Mouse (Mus musculus): ENCODE data around the gene C1qtnf5. TPM values are rescaled to one million over a fixed set of nuclear protein-coding genes. Genes with fewer than 3 reads are reported as not detected.
A peak's percentile ranks its signal among the peaks of the same experiment; 100 is the strongest.

C1qtnf5 gene
- polyA plus RNA-seq, 1 experiment from 2014 or later: 5.4 TPM

DNA sequence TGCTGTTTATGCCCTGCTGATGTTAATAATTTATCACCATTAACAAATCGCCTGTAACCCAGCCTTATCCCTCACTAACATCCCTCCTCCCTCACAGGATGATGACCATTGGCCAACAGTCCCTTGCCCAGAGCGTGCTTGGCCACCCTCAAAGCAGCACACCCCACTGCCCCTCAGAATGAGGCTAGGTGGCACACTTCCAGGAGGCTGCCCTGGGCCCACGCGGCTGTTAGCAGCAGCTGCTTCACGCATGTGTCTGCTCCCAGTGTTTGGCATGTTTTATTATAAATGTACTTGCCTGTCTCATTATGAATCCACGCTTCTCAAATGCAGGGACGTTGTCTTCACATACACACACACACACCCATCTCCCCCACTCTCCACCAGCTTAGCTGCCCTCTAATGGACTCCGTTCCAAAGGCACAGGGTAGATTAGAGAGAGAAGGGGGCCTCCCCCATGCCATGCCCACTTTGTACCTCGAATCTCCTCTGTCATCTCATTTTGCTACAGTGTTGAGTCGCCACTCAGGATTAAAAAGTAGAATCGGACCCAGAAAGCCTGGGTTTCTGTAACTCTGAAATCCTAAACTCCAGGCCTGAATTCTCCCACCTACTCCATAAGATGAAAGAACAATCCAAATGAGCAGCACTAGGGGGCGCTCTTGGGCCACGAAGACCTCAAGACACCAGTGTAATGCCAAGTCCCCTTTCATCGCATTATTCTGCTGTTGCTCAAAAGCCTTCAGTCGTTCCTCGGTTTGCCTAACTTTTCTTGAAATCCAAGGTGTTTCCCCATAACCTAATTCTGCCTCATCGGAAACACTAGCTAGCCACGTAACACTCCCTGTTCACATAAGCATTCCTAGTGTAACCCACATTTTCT is 18.7 kb downstream of the C1qtnf5 start:
- Histone ChIP-seq H3K27ac (ENCODE audit: low read depth, low read length) (no peak overlapping the region; the same call in 1 of the 2 replicates), H3K9me3 (ENCODE audit: control insufficient read depth) (no peaks in the 10 kb centered on the region), H3K4me3 (ENCODE audit: low read depth, low read length) (no peak overlapping the region), H3K27me3 (replicated peaks; ENCODE audit: control insufficient read depth, insufficient read depth, low read length) (0 out of 2 replicates have a peak, but pooled peaks cover 6% of the 10 kb centered on the region), H3K9ac (ENCODE audit: low read depth, low read length) (no peak overlapping the region), H3K36me3 (ENCODE audit: control insufficient read depth, insufficient read depth) (no peaks in the 10 kb centered on the region), H3K4me2 (replicated peaks; ENCODE audit: low read depth) (peak overlapping the region; percentile 35), H3K4me1 (replicated peaks; ENCODE audit: control insufficient read depth, insufficient read depth, low read length) (0 out of 2 replicates have a peak, but pooled peaks cover 4% of the 10 kb centered on the region)
- peak; percentile 94 for TF ChIP-seq CTCF (IDR thresholded peaks at IDR 0.05; ENCODE audit: low read depth)
- ATAC-seq: no peak
- WGBS: 27% methylated on average over 18 of the region's 18 CpGs

DNA sequence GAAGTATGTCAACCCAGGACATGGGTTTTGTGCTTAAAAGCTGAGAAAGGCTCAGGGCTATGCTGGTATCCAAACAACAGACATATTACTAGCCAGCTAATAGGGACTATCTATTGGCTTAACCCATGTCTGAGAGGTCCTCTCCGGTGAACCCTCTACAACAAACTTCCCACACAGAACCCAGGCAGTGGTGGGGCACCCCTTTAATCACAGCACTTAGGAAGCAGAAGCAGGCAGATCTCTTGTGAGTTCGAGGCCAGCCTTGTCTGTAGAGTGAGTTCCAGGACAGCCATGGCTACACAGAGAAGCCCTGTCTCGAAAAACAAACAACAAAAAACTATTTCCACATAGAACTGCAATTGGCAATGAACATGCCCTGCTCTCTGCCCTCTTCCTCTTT is 19.7 kb downstream of the C1qtnf5 start:
- Histone ChIP-seq H3K27ac (ENCODE audit: low read depth, low read length) (no peak overlapping the region), H3K27me3 (replicated peaks; ENCODE audit: control insufficient read depth, insufficient read depth, low read length) (peaks cover 6% of the 10 kb centered on the region; the same call in 1 of the 2 replicates), H3K9me3 (ENCODE audit: control insufficient read depth) (no peaks in the 10 kb centered on the region), H3K9ac (ENCODE audit: low read depth, low read length) (no peak overlapping the region), H3K4me3 (ENCODE audit: low read depth, low read length) (no peak overlapping the region), H3K4me2 (replicated peaks; ENCODE audit: low read depth) (no peak overlapping the region), H3K36me3 (ENCODE audit: control insufficient read depth, insufficient read depth) (no peaks in the 10 kb centered on the region), H3K4me1 (replicated peaks; ENCODE audit: control insufficient read depth, insufficient read depth, low read length) (0 out of 2 replicates have a peak, but pooled peaks cover 4% of the 10 kb centered on the region)
- no peak for ATAC-seq
- 83% methylated on average over 3 of the region's 3 CpGs for WGBS
- no peak for TF ChIP-seq CTCF (IDR thresholded peaks at IDR 0.05; ENCODE audit: low read depth)

DNA sequence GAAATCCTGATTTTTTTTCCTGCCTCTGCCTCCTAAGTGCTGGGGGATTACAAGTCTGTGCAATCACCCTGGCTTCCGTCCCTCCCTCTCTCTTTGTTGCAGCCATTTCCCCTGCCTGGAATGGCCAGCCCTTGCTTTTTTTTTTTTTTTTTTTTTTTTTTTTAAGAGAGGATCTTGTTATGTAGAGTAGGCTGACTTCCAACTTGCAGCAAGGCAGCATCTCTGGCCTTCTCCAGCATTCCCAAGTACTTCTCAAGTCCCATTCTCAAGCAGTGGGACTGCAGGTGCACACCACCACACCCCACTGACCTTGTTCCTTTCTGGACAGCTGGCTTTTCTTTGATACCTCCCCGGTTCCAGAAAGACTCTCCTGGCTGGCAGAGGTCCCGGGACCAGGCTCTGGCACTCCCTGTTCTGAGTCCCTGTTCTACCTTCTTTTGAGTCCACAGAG is 20.3 kb downstream of the C1qtnf5 start:
- H3K4me3 ChIP-seq (ENCODE audit: low read depth, low read length): no peak overlapping the region
- 0 out of 2 replicates have a peak, but pooled peaks cover 4% of the 10 kb centered on the region for H3K4me1 ChIP-seq (replicated peaks; ENCODE audit: control insufficient read depth, insufficient read depth, low read length)
- TF ChIP-seq CTCF (IDR thresholded peaks at IDR 0.05; ENCODE audit: low read depth): no peak
- H3K9me3 ChIP-seq (ENCODE audit: control insufficient read depth): no peaks in the 10 kb centered on the region
- H3K27me3 ChIP-seq (replicated peaks; ENCODE audit: control insufficient read depth, insufficient read depth, low read length): peaks cover 8% of the 10 kb centered on the region; the same call in 1 of the 2 replicates
- no peak overlapping the region for H3K27ac ChIP-seq (ENCODE audit: low read depth, low read length)
- WGBS: 60% methylated on average over 3 of the region's 3 CpGs
- no peak overlapping the region for H3K4me2 ChIP-seq (replicated peaks; ENCODE audit: low read depth)
- no peak overlapping the region for H3K9ac ChIP-seq (ENCODE audit: low read depth, low read length)
- no peak for ATAC-seq
- no peaks in the 10 kb centered on the region for H3K36me3 ChIP-seq (ENCODE audit: control insufficient read depth, insufficient read depth)

DNA sequence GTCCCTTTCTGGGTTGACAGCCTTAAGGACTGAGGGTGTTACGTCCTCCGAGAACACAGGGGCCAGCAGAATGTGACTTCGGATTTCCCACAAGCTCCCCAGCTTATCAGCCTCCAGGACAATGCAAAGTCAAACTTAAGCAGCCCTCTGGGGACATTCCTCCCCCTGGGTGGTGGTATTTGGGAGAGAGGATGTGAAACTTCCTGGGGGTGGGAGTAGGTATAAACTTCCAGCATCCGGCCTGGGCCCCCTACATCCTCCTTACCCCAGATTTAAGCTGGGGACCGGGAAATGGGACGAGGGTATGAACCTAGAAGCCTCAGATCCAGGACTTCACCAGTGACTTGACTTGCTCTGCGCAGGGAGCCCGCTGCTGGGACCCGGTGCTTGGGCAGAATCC is 22.6 kb downstream of the C1qtnf5 start:
- WGBS: 10% methylated on average over 9 of the region's 9 CpGs
- no peaks in the 10 kb centered on the region for H3K9me3 ChIP-seq (ENCODE audit: control insufficient read depth)
- no peak for TF ChIP-seq CTCF (IDR thresholded peaks at IDR 0.05; ENCODE audit: low read depth)
- H3K4me1 ChIP-seq (replicated peaks; ENCODE audit: control insufficient read depth, insufficient read depth, low read length): 0 out of 2 replicates have a peak, but pooled peaks cover 4% of the 10 kb centered on the region
- H3K27ac ChIP-seq (ENCODE audit: low read depth, low read length): peak overlapping the region; percentile 66
- H3K9ac ChIP-seq (ENCODE audit: low read depth, low read length): peak overlapping the region; percentile 23
- peak; percentile 3; the same call in 1 of the 2 replicates for ATAC-seq
- H3K4me2 ChIP-seq (replicated peaks; ENCODE audit: low read depth): peak overlapping the region; percentile 62
- H3K36me3 ChIP-seq (ENCODE audit: control insufficient read depth, insufficient read depth): no peaks in the 10 kb centered on the region
- peak overlapping the region; percentile 39 for H3K4me3 ChIP-seq (ENCODE audit: low read depth, low read length)
- peaks cover 20% of the 10 kb centered on the region for H3K27me3 ChIP-seq (replicated peaks; ENCODE audit: control insufficient read depth, insufficient read depth, low read length)

DNA sequence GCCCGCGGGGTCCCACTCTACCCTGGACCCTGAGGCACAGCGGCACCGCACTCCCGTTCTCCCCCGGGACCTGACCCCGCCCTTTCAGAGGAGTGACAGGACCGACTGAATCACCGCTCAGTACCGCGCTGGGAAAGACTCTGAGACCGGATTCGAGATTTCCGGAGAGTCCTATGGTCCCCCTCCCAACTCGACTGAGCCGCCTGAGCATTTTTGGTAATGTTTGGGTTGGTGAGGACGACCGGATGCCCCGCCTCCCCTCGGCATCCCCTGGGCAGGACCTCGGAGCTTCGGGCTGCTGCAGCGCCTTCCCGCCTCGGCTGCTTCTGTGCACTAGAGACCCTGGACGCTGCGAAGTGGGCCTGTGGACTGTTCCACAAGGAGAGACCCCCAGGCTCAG is 23.0 kb downstream of the C1qtnf5 start:
- peak overlapping the region; percentile 66 for H3K27ac ChIP-seq (ENCODE audit: low read depth, low read length)
- TF ChIP-seq CTCF (IDR thresholded peaks at IDR 0.05; ENCODE audit: low read depth): 0 out of 2 replicates have a peak, but pooled peaks have one; percentile 1
- ATAC-seq: peak; percentile 53
- H3K27me3 ChIP-seq (replicated peaks; ENCODE audit: control insufficient read depth, insufficient read depth, low read length): peaks cover 22% of the 10 kb centered on the region
- peak overlapping the region; percentile 62 for H3K4me2 ChIP-seq (replicated peaks; ENCODE audit: low read depth)
- no peaks in the 10 kb centered on the region for H3K9me3 ChIP-seq (ENCODE audit: control insufficient read depth)
- H3K4me3 ChIP-seq (ENCODE audit: low read depth, low read length): peak overlapping the region; percentile 39
- peak overlapping the region; percentile 23 for H3K9ac ChIP-seq (ENCODE audit: low read depth, low read length)
- no peaks in the 10 kb centered on the region for H3K36me3 ChIP-seq (ENCODE audit: control insufficient read depth, insufficient read depth)
- under 1% methylated on average over 27 of the region's 27 CpGs for WGBS
- 0 out of 2 replicates have a peak, but pooled peaks cover 4% of the 10 kb centered on the region for H3K4me1 ChIP-seq (replicated peaks; ENCODE audit: control insufficient read depth, insufficient read depth, low read length)

DNA sequence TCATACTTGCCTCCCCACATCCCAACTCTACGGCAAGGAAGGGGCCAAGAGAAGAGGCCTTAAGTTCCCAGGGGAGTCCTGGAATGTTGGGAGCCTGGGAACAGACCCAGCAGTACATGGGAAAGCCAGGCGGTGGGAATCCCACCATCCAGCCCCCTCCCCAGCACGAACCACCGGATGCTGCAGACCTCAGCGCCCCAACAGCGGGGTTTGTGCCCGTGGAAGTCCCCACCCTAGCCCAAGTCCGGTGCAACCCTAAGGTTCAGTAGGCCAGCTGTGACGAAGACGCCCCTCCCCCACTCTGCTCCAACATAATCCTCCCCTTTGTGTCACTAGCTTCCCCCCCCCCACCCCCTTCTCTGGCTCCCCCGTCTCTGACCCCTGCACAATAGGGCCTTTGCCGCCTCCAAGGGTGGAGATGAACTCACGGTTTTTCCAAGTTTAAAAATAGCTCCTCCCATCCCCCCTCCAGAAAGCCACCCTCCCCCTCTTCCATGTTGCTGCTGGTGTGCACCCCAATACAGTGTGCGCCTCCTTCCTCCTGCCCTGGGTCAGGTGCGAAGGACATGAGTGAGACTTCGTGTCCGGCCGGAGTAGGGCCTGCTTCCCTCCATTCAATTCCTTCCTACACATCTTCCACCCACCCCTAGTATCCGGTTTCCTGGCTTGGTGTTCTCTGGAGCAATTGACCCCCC is 23.7 kb downstream of the C1qtnf5 start:
- Histone ChIP-seq H3K4me1 (replicated peaks; ENCODE audit: control insufficient read depth, insufficient read depth, low read length) (0 out of 2 replicates have a peak, but pooled peaks cover 4% of the 10 kb centered on the region), H3K9ac (ENCODE audit: low read depth, low read length) (no peak overlapping the region), H3K27me3 (replicated peaks; ENCODE audit: control insufficient read depth, insufficient read depth, low read length) (peaks cover 24% of the 10 kb centered on the region), H3K27ac (ENCODE audit: low read depth, low read length) (peak overlapping the region; percentile 66), H3K4me2 (replicated peaks; ENCODE audit: low read depth) (peak overlapping the region; percentile 62), H3K4me3 (ENCODE audit: low read depth, low read length) (peak overlapping the region; percentile 39), H3K9me3 (ENCODE audit: control insufficient read depth) (no peaks in the 10 kb centered on the region), H3K36me3 (ENCODE audit: control insufficient read depth, insufficient read depth) (no peaks in the 10 kb centered on the region)
- TF ChIP-seq CTCF (IDR thresholded peaks at IDR 0.05; ENCODE audit: low read depth): no peak
- 31% methylated on average over 19 of the region's 19 CpGs for WGBS
- peak; percentile 12; the same call in 1 of the 2 replicates for ATAC-seq

All from intestine, postnatal 0 days (tissue).